Mouse (Mus musculus): Measurements from ENCODE around the gene Gm38655. TPM values are rescaled to one million over a fixed set of nuclear protein-coding genes. Genes with fewer than 3 reads are reported as not detected.
A peak's percentile ranks its signal among the peaks of the same experiment; 100 is the strongest.
"Not testable (repeated sequence)": the region's sequence is repeated elsewhere in the genome, so short reads cannot be mapped to it uniquely, and the experiment has no call there.

Gene Gm38655
- polyA plus RNA-seq, 1 experiment, result not detected

GRCm38 (mm10) chr17:25133275-25133698 is 42.0 kb downstream of the Gm38655 start, which contains the start of gene Clcn7:
Clcn7 (plus strand) TSS chr17:25133391.
- Histone ChIP-seq H3K4me3 (ENCODE audit: insufficient read depth, low read length) (peak within 1 kb of the TSS; percentile 70), H3K4me1 (ENCODE audit: control insufficient read depth, insufficient read depth, low read length) (peaks cover 4% of the 10 kb centered on the region), H3K27ac (ENCODE audit: insufficient read depth, low read length) (no peak within 1 kb of the TSS)
- TF ChIP-seq CTCF (IDR thresholded peaks at IDR 0.05; ENCODE audit: extremely low read depth, insufficient read depth, low read length) (no peak), POLR2A (IDR thresholded peaks at IDR 0.05; ENCODE audit: extremely low read depth, insufficient read depth, low read length) (peak; percentile 72)

- no peak for TF ChIP-seq CTCF (IDR thresholded peaks at IDR 0.05; ENCODE audit: extremely low read depth, insufficient read depth, low read length)
- TF ChIP-seq POLR2A (IDR thresholded peaks at IDR 0.05; ENCODE audit: extremely low read depth, insufficient read depth, low read length), result no peak
- H3K4me3 ChIP-seq (ENCODE audit: insufficient read depth, low read length), result no peak overlapping the region
- no peak overlapping the region for H3K27ac ChIP-seq (ENCODE audit: insufficient read depth, low read length)
- H3K4me1 ChIP-seq (ENCODE audit: control insufficient read depth, insufficient read depth, low read length), result peaks cover 4% of the 10 kb centered on the region
Observed at GRCm38 (mm10) chr17:25130060-25130459, 45.2 kb downstream of the Gm38655 start.

DNA sequence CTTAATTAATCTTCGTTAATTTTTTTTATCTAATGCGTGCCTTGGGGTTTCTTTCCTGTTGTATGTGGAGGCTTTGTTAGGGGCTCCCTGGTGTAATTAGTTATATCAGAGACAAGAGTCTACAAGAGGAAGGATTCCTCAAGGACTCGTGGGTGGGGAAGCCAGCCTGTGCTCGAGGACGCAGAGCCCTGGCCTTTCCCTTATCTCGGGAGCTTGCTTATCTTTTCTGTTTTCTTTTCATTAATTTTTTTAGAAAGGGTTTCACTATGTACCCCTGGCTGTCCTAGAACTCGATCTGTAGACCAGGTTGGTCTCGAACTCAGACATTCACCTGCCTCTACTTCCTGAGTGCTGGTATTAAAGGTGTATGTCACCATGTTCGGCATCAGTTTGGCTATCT is 47.6 kb downstream of the Gm38655 start:
- Histone ChIP-seq H3K4me3 (ENCODE audit: insufficient read depth, low read length) (no peak overlapping the region), H3K27ac (ENCODE audit: insufficient read depth, low read length) (no peak overlapping the region), H3K4me1 (ENCODE audit: control insufficient read depth, insufficient read depth, low read length) (no peaks in the 10 kb centered on the region)
- TF ChIP-seq POLR2A (IDR thresholded peaks at IDR 0.05; ENCODE audit: extremely low read depth, insufficient read depth, low read length), result no peak
- no peak for TF ChIP-seq CTCF (IDR thresholded peaks at IDR 0.05; ENCODE audit: extremely low read depth, insufficient read depth, low read length)

- Histone ChIP-seq H3K27ac (ENCODE audit: insufficient read depth, low read length) (no peak overlapping the region), H3K4me3 (ENCODE audit: insufficient read depth, low read length) (no peak overlapping the region), H3K4me1 (ENCODE audit: control insufficient read depth, insufficient read depth, low read length) (no peaks in the 10 kb centered on the region)
- no peak for TF ChIP-seq CTCF (IDR thresholded peaks at IDR 0.05; ENCODE audit: extremely low read depth, insufficient read depth, low read length)
Observed at GRCm38 (mm10) chr17:25127079-25127478, 48.2 kb downstream of the Gm38655 start.

DNA sequence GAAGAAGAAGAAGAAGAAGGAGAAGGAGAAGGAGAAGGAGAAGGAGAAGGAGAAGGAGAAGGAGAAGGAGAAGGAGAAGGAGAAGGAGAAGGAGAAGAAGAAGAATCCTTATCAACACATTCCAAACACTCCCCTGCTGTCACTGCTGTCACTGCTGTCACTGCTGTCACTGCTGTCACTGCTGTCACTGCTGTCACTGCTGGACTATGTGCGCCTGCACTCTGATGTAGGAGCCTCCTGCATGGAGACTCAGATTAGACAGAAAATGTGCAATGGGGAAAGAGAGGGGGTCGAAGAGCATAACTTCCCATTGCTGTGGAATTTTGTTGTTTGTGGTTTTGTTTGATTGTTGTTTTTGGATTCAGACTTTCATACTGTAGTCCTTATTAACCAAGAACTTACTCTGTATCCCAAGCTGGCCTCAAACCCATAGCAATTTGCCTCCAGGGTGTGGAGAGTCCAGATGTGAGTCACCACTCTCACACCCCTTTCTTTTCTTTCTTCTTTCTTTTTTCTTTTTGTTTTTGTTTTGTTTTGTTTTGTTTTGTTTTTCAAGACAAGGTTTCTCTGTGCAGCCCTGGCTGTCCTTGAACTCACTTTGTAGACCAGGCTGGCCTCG is 49.7 kb downstream of the Gm38655 start:
- H3K27ac ChIP-seq (ENCODE audit: insufficient read depth, low read length); H3K4me1 ChIP-seq (ENCODE audit: control insufficient read depth, insufficient read depth, low read length); H3K4me3 ChIP-seq (ENCODE audit: insufficient read depth, low read length): not testable (repeated sequence)

- Histone ChIP-seq H3K4me1 (ENCODE audit: control insufficient read depth, insufficient read depth, low read length) (no peaks in the 10 kb centered on the region), H3K4me3 (ENCODE audit: insufficient read depth, low read length) (no peak overlapping the region), H3K27ac (ENCODE audit: insufficient read depth, low read length) (no peak overlapping the region)
- no peak for TF ChIP-seq CTCF (IDR thresholded peaks at IDR 0.05; ENCODE audit: extremely low read depth, insufficient read depth, low read length)
Observed at GRCm38 (mm10) chr17:25123979-25124378, 51.3 kb downstream of the Gm38655 start.

Other genes starting within 250 kb of the Gm38655 start
- gene Mapk8ip3, start 238.5 kb downstream of the Gm38655 start, polyA plus RNA-seq (2012; rRNA removed), result 328 and 355 TPM in 2 replicates
- gene Jpt2, start 214.8 kb downstream of the Gm38655 start, polyA plus RNA-seq (2012; rRNA removed), result 4.5 and 6.2 TPM in 2 replicates
- gene Cramp1l, start 159.7 kb downstream of the Gm38655 start, polyA plus RNA-seq (2012; rRNA removed), result 22.0 and 23.1 TPM in 2 replicates
- gene Ift140, start 159.4 kb downstream of the Gm38655 start, polyA plus RNA-seq (2012; rRNA removed), result 22.2 and 22.7 TPM in 2 replicates
- 17.8 and 19.4 TPM in 2 replicates for gene Tmem204, start 91.9 kb downstream of the Gm38655 start, polyA plus RNA-seq (2012; rRNA removed)
- 18.5 and 24.8 TPM in 2 replicates for gene Telo2, start 59.5 kb downstream of the Gm38655 start, polyA plus RNA-seq (2012; rRNA removed)
- 0.19 and 0.34 TPM in 2 replicates for gene Ptx4, start 54.7 kb downstream of the Gm38655 start, polyA plus RNA-seq (2012; rRNA removed)
- 45.6 and 47.0 TPM in 2 replicates for gene Clcn7, start 42.1 kb downstream of the Gm38655 start, polyA plus RNA-seq (2012; rRNA removed)
- not detected in 2 replicates for gene Ccdc154, start 13.0 kb downstream of the Gm38655 start, polyA plus RNA-seq (2012; rRNA removed)
- gene BC003965, start 9.1 kb upstream of the Gm38655 start, polyA plus RNA-seq (2012; rRNA removed), result 22.9 and 23.9 TPM in 2 replicates
- 37.6 and 42.9 TPM in 2 replicates for gene Unkl, start 12.9 kb upstream of the Gm38655 start, polyA plus RNA-seq (2012; rRNA removed)
- gene Gnptg, start 64.7 kb upstream of the Gm38655 start, polyA plus RNA-seq (2012; rRNA removed), result 121 and 126 TPM in 2 replicates
- 35.3 and 35.6 TPM in 2 replicates for gene Tsr3, start 64.7 kb upstream of the Gm38655 start, polyA plus RNA-seq (2012; rRNA removed)
- 4.3 and 5.4 TPM in 2 replicates for gene Baiap3, start 80.9 kb upstream of the Gm38655 start, polyA plus RNA-seq (2012; rRNA removed)
- gene Ube2i, start 99.2 kb upstream of the Gm38655 start, polyA plus RNA-seq (2012; rRNA removed), result 257 and 264 TPM in 2 replicates
- gene Prss34, start 122.9 kb upstream of the Gm38655 start, polyA plus RNA-seq (2012; rRNA removed), result not detected in 2 replicates
- gene Prss28, start 133.2 kb upstream of the Gm38655 start, polyA plus RNA-seq (2012; rRNA removed), result not detected in 2 replicates
- gene Prss29, start 143.2 kb upstream of the Gm38655 start, polyA plus RNA-seq (2012; rRNA removed), result not detected in 2 replicates
- 0.06 TPM in 1 of 2 replicates, not detected in the other for gene Tpsab1, start 170.1 kb upstream of the Gm38655 start, polyA plus RNA-seq (2012; rRNA removed)
- 0.13 and 0.76 TPM in 2 replicates for gene Tpsb2, start 190.8 kb upstream of the Gm38655 start, polyA plus RNA-seq (2012; rRNA removed)
- gene Tpsg1, start 193.8 kb upstream of the Gm38655 start, polyA plus RNA-seq (2012; rRNA removed), result not detected in 2 replicates